Mouse (Mus musculus) CH12F3 (cell line): ENCODE data around the gene Bcap29.
"Not testable (repeated sequence)": the region's sequence is repeated elsewhere in the genome, so short reads cannot be mapped to it uniquely, and the experiment has no call there.

Source experiments
- in situ Hi-C: fragments of 300-500 bp; cut with MboI; formaldehyde crosslinking; loops from 2 replicates; pipeline ENCODE4 v1.14.3; 2020; ENCODE audit warnings: low sequenced_read_pairs

The Bcap29 gene

DNA sequence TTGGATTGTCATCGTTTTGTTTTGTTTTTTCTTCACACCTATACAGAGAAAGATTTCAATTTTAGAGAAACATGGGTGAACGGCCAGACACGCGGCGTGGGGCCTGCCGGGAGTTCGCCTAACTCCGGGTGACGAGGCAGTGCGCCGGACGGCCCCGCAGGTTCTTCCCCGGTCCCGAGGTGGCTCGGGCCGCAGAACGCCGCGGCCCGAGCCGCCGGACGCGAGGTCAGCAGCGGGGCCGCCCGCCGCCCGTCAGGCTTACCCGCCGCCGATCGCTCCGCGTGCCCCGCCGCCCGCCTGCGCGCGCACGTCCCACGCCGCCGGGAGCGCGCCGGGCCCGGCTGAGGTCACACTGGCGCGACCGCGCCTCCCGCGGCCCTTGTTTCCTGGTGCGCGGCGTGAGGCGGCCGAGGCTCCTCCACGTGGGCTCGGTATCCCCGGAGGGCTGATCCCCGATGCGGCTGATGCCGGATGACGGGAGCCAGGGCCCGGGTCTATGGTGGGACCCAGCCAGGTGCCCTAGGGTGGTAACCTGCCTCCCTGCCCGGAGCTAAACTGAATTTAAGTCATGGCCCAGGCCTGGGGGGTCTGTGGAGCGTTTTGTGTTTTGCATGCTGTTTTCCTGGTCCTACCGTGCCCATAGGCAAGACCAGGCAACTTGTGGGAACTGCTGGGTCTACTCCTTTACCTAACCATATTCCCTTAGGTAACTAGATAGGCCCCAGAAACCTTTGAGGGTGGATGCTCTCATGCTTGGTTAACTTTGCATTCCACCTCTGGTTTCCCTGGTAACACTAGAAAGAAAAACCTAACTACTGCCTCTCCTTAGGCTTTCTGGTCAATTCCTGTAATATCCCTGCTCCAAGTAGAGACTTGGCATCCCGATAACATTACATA lies at the start of gene Bcap29:
TSS of gene Bcap29 (minus strand) at position 316 of the 897 bp plus-strand sequence.
- in situ Hi-C loops: no loop called here

DNA sequence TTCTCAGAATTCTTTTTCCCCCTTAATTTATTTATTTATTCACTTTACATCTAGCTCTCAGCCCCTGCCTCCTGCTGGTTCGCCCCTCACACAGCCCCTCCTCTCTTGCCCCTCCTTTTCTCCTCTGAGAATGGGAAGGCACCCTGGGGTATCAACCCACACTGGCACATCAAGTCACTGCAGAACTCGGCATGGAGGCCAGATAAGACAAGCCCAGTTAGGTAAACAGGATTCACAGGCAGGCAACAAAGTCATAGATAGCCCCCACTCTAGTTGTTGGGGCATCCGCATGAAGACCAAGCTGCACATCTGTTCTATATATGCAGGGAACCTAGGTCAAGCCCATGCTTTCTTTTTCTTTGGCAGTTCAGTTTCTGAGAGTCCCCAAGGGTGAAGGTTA lies 32.7 kb upstream of the Bcap29 start:
- in situ Hi-C loops: no loop called here

DNA sequence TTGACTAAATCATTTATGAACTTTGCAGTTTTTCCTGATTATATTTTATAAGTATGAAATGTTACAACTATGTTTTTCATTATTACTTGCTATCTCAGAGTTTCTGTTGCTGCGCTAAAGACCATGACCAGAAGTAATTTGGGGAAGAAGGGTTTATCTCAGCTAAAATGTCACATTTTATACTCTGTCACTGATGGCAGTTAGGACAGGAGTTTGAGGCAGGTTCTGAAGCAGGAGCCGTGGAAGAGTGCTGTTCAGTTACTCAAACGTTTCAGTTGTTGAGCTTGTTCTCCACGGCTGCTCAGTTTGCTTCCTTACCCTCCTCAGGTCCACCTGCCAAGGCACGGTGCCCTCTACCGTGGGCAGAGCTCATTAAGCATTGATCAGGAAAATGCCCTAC lies 31.5 kb upstream of the Bcap29 start:
- in situ Hi-C loops: no loop called here

DNA sequence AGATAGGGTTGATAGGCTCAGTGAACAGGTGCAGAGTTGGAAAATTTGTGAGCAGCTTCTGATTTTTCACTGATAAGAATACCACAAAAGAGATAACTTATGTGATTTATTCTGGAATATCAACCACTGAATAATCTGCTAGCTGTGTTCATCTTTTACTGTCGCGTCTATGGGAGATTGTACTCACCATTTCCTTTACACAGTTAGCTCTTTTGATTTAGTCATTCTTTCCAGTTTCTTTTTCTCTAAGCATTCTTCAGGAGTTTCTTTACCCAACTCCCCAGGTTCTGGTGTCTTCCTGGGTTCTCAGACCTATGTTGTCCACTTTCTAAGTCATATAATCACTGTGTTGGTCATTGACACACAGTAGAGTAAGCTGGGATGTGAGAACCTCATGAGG lies 22.4 kb upstream of the Bcap29 start:
- in situ Hi-C loops: no loop called here

DNA sequence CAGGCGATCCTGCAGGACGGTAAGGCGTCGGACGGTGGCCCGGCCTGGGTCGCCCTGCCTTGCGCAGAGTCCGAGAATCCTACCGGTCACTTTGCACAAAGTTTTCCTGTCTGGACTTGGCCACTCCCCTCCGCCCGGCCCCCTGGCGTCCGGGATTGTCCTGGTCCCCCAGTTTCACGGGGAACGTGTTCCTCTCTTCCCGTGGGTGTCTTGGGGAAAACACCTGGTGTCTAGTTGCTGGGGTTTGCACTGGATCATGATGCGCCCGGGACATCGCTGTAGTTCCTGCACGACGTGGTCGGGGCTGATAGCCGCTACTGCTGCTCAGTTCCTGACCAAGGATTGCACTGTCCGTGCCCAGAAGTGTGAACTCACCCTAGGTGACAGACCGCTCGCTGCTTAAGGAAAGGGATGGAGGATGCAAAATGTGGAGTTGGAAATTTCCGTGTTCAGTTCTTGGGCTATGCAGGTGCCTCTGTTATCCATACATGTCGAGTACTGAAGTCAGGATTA lies 20.6 kb upstream of the Bcap29 start:
- in situ Hi-C loops: no loop called here

DNA sequence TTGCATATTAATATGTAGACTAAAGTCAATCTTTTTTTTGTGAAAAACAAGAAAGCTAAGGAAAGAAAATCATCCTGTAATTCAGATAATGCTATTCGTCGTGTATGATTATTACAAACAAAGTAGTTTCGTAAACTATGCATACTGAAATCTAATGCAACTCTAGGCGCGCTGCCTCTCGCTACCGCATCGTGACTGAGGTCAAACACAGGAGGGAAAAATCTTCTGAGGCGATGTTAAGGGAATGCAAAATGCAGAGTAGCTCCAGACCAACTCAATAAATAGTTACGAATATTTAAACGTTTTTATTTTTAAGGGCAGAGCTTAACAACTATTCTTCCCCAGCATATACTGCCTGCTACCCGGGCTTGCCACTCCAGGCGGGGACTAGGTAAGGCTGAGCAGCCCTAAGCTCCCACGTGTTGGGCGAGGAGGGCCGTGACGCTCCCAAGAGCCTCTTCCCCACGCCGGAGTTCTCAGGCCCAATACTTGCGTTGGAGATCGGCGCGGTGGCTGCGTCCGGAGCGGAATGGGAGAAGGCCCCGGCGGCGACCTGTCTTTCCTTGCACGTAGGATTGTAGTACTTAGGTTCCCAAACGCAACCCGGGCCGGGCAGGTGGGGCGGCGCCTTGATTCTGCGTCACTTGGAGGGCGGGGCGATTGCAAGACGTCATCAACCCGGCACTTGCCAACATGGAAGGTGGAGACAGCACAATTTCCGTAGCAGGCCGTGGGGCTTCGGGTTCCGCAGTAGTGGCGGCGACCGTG lies 19.9 kb upstream of the Bcap29 start, which contains the start of the genes Dus4l and Cog5:
TSS of gene Dus4l (minus strand) at position 630 of the 768 bp plus-strand sequence.
TSS of gene Cog5 (plus strand) at position 673 of the 768 bp plus-strand sequence.
- in situ Hi-C loops: no loop called here

DNA sequence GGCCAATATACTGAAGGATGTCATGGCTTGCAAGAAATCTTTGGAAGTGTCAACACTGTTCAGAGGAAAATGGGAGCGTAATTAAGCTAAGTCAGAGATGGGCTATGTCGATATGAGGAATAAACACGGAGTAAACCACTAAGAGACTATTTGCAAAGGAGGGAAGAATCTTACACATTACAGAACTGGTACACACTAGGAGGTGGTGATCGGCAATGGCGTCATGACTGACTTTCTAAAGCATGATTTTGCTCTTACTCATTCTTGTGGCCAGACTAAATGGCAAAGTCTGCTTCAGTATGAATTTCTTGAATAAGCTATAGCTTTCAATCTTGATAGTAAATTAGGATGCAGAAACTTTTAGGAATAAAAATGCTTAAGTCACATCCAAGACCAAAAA lies 19.2 kb upstream of the Bcap29 start:
- in situ Hi-C loops: no loop called here

DNA sequence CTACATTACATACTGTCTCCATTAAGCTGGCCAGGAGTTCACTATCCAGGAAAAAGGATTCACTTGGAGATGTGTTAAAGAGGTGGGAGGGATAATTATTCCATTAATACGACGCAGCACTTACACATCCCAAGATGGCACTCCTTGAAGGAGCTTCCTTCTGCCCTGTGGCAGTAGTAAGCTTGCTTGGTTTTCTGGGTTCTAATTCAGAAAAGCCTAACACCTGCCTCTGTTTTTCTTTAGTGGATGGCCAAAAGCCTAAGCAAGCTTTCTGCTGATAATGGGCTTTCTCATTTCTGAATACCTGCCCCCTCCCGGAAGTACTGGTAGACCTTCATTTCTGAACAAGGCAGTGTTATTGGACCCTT lies 766 bp upstream of the Bcap29 start:
- in situ Hi-C loops: no loop called here

DNA sequence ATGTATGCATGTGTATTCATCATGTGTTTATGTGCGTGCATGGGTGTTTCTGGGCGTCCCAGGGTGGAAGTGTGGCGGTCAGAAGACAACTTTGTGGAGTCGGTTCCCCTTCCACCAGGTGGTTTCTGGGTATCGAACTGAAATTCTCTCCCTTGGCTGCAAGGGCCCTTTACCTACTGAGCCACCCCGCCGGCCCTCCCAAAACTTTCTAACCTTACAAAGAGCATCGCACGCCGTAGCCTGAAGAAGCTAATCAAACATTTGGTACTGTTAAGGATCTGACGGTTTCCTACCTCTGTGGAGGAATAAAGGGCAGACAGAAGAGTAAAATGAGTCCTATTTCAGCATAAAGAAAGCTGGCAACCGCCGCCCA lies 502 bp downstream of the Bcap29 start:
- in situ Hi-C loops: no loop called here

DNA sequence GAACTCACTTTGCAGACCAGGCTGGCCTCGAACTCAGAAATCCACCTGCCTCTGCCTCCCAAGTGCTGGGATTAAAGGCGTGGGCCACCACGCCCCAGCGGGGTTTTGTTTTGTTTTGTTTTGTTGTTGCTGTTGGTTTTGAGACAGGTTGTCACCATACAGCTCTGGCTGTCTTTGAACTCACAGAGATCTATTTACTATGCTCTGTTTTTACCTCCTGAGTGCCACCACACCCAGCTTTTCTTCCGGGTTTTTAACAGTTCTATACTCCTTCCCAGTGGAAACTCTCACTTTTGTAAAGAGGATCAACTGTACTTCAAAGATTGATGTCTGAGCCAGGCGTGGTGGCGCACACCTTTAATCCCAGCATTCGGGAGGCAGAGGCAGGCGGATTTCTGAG lies 6.1 kb downstream of the Bcap29 start:
- in situ Hi-C loops: not testable (repeated sequence)

DNA sequence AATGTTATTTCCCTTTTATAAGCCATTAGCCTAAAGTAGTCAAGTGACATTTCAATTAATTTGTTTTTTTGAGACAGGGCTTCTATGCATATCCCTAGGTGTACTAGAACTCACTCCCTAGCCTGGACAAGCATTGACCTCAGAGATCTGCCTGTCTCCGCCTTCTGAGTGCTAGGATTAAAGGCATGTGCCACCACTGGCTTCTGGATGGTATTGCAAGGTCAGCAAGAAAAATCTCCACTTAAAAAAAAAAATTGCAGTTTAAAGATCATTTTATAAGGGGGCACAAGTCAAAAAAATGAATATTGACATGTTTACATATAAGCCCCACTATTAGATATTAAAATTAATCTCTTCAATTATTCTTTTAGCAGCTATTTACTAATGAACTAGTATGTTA lies 9.4 kb downstream of the Bcap29 start:
- in situ Hi-C loops: no loop called here

DNA sequence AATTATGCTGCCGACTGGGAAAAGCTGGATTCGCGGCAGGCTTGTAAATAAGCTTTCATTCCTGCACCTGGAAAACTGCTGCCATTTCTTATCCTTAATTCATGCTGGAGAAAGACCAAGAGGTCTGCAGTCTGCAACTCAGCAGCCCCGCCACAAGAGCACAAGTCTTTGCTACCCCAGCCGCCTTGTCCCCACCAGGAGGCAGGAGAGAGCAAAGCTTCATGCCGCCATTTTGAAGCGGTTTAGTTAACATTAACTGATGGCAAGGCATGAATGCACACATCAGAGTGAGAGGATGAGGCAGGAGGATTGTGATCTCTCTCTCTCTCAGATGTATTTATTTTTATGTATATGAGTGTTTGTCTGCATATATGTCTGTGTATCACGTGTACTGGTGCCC lies 14.4 kb downstream of the Bcap29 start:
- in situ Hi-C loops: no loop called here

DNA sequence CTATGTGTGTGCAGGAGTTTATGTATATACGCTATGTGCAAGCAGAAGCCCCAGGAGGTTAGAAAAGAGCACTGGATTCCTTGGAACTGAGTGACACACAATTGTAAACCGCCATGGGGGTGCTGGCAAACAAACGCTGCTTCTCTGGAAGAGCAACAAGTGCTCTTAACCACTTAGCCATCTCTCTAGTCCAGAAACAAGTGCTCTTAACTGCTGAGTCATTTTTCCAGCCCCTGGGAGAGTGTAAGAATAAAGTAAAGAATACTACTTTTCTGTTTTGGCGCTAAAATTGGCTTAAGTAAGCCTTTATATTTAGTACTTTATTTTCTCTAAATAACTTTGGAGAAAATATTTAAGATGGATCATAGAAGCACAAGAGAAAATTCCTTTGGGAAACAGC lies 21.1 kb downstream of the Bcap29 start:
- in situ Hi-C loops: no loop called here

DNA sequence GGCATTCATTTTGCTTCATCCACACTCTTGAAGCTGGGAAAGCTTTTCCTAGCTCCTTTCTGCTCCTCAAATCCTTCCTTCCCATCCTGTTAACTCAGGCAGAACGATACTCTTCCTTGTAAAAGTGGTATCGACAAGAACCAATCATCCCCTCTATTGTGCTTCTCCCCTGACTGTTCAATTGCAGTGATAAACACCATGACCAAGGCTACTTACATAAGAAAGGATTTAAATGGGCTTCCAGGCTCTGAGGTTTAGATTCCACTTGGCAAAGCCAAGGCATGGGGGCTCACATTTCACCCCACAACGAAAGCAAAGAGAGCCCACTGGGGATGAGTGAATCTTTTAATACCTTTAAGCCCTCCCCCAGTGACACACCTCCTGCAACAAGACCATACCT lies 26.3 kb downstream of the Bcap29 start:
- in situ Hi-C loops: no loop called here

DNA sequence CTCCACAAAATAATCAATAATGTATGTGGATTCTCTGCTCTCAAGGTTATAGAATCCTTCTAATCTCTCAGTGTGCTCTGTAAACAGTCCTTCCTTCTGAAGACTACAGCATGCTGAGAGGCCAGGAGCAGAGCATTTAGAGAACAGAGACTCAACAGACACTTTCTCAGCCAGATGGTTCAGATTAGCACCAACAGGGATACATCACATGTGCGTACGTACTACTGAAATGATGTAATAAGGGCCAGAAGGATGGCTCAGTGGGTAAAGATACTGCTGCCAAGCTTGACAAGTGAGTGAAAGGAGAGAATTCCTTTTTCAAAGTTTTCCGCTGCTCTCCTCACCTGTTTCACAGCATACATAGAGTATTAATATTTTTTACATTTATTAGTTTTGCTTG lies 29.6 kb downstream of the Bcap29 start:
- in situ Hi-C loops: no loop called here

DNA sequence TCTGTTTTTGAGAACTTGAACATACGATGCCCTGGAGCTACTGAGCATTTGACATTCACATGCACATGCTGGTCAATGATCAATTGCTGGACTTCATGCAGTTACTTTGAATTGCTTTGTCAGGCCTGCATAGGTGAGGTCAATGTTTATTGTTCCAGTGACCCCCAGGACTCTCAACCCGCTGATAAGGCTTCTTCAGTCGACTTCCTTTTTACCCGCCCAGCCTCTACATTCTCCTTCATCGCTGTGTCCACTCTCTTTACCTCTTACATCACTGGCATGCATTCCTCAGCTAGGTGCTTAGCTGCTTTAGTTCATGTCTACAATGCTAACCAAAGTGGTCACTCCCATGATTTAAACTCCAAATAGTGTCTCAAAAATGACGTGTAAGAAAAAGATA lies 30.9 kb downstream of the Bcap29 start:
- in situ Hi-C loops: no loop called here

DNA sequence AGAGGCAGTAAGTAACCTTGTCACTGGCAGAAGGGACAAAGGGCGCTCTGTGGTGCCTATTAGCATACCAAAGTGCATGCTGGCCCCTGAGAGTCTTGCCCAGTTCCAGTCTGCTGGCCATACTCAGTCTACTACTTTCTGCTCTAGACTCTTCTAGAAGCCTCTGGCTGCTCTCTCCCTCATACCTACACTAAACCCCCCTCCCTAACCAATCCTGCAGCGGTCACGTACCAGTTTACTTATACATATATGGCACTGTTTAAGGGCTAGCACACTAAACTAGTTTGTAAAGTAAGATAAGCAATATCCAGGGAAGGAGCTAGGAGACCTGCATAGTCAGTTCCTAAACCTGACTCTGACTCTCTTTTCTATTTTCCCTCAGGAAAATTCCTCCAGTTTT lies 40.2 kb downstream of the Bcap29 start:
- in situ Hi-C loops: no loop called here

DNA sequence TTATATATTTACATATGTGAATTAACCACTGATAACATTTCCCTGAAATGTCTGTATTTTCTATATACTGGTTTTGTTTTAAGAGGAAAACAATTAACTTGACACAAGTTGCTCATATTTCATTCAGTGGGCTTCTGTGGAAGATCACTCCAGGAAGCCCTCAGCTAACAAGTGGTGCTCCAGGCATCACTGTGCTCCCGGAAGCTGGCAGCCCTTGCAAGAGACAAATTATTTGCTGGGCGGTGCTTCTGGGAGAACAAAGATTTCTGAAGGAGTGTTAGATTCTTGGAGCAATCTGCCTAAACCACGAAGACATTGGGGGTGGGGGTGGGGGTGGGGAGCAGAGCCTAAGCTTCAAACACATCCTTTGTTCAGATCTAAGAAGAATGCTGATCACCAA lies 42.4 kb downstream of the Bcap29 start:
- in situ Hi-C loops: no loop called here

DNA sequence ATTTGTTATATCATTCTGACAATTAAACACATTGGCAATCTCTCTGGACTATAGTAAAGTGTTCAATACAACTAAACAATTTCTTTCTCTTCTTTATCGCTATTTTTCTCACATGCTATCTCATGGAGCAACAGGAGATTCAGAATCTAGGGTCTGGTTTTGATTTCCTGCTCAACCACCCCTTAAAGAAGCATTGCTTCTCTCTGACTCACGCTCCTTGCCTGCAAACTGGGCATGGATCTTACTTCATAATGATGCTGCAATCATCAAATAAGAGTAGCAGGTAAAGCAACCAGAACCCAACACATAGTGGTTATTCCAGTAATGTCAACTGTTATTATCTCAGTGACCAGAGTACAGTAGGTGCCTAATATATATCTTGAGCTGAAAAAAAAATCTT lies 50.7 kb downstream of the Bcap29 start:
- in situ Hi-C loops: no loop called here

DNA sequence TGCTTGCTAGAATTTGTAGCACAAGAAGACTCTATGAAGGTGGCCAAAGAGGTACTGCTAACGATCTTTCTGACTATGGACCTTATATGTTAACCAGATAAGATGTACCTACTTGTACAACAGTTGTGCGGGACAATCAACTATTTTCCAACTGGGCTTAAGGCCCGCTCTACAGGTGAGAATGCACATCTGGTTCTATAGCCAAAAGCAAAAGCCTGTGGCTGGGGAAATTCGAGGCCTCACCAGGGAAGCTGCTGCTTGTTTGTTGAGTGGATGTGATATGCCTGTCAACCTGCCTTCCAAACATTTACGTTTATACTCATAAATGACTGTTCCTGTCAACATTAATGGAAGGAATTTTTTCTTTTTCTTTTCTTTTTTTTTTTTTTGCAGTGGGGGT lies 52.4 kb downstream of the Bcap29 start:
- in situ Hi-C loops: no loop called here

DNA sequence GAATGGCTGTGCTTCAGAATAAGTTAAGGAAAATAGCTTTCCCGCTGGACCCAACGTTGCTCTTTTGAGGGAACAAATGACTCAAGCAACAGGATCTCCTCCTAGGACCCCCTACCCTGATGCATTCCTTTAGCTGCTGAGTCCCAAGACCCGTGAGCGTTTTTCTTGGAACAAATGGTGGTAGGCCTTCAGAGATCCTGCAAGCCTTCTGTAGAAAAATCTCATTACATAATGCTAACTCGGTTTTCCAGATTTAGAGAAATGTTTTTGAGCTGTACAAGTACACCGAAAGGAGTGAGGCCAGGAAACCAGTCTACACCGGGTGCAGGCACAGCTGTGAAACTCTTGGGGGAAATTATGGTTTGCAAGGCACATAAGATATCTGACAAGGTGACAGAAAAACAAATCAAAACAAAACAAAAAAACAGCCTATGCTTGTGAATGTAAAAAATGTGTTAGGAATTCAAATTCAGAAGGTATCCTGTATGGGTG lies 53.1 kb downstream of the Bcap29 start:
- in situ Hi-C loops: no loop called here
